Mouse (Mus musculus) embryonic facial prominence, embryonic 13.5 days (tissue): ENCODE data around the gene Rffl. TPM values are rescaled to one million over a fixed set of nuclear protein-coding genes. Genes with fewer than 3 reads are reported as not detected.

Experiments
- ATAC-seq: fragments of 200-750 bp; cut with Nextera tagmentation; 2 replicates; pipeline ENCODE4 v1.8.0; 2017; ENCODE audit warnings: low read depth; ENCODE audit not compliant: insufficient number of reproducible peaks, insufficient read depth, low FRiP score, low TSS enrichment
- H3K27ac ChIP-seq: fragments of 300-500 bp; sonication (generic); 2 replicates; pipeline ENCODE4 v1.5.1; 2015; ENCODE audit warnings: moderate library complexity, mild to moderate bottlenecking, inconsistent platforms
- H3K27me3 ChIP-seq: fragments of 300-500 bp; sonication (generic); 2 replicates; pipeline ENCODE4 v1.6.1; 2015; ENCODE audit warnings: mild to moderate bottlenecking, inconsistent platforms
- H3K36me3 ChIP-seq: fragments of 300-500 bp; sonication (generic); 2 replicates; pipeline ENCODE4 v1.6.1; 2015; ENCODE audit warnings: mild to moderate bottlenecking, inconsistent platforms
- H3K4me1 ChIP-seq: fragments of 300-500 bp; sonication (generic); 2 replicates; pipeline ENCODE4 v1.6.1; 2015; ENCODE audit warnings: inconsistent platforms
- H3K4me2 ChIP-seq: fragments of 300-500 bp; sonication (generic); 2 replicates; pipeline ENCODE4 v1.6.1; 2015; ENCODE audit warnings: moderate library complexity, mild to moderate bottlenecking, inconsistent platforms
- H3K4me3 ChIP-seq: fragments of 300-500 bp; sonication (generic); 2 replicates; pipeline ENCODE4 v1.5.1; 2015; ENCODE audit warnings: mild to moderate bottlenecking, inconsistent platforms
- H3K9ac ChIP-seq: fragments of 300-500 bp; sonication (generic); 2 replicates; pipeline ENCODE4 v1.6.1; 2015; ENCODE audit warnings: mild to moderate bottlenecking, inconsistent platforms
- H3K9me3 ChIP-seq: fragments of 300-500 bp; sonication (generic); 2 replicates; pipeline ENCODE4 v1.6.1; 2016; ENCODE audit warnings: inconsistent platforms
- whole genome bisulfite sequencing: fragments of 180-500 bp; shearing (Covaris S2); methylation state at CpG from one replicate; pipeline ENCODE4 v1.1.7; 2015; ENCODE audit warnings: mixed read lengths; 5-methylcytosine and 5-hydroxymethylcytosine counted together
- polyA plus RNA-seq: library from polyadenylated mRNA; unstranded; fragments of >200 nt; fragmentation: Nextera tagmentation; extraction: Ambion mirVana; gene quantifications from 2 replicates; pipeline ENCODE4 v1.2.1, GENCODE M21; 2015

The Rffl gene
- polyA plus RNA-seq, result 10.2 and 11.5 TPM in 2 replicates

DNA sequence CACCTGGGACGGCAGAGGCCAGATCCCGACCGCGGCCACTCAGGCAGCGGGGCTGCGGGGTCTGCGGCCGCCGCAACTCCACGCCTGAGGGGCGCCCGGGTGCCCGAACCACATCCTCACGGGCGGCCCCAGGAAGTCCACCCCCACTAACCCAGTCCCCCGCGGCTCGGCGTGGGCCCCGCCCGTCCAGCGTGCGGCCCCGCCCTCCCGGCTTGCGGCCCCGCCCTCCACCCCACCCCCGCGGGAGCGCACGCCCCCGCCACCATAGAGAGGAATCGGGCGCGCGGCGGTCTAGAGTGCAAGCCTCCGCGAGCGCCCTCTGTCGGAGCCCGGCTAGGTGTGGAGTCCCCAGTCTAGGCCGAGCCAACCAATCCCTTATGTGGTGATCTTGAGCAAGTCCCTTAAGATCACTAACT lies at the start of gene Rffl:
Gene Rffl, minus strand, starts transcription at position 180 of the 416 bp plus-strand sequence.
- Histone ChIP-seq H3K36me3 (no peaks in the 10 kb centered on the region), H3K4me3 (peak within 1 kb of the TSS; percentile 87), H3K9me3 (no peaks in the 10 kb centered on the region), H3K27ac (0 out of 2 replicates have a peak within 1 kb of the TSS, but pooled peaks have one; percentile 11), H3K27me3 (no peaks in the 10 kb centered on the region), H3K4me2 (peak within 1 kb of the TSS; percentile 74), H3K4me1 (0 out of 2 replicates have a peak, but pooled peaks cover 3% of the 10 kb centered on the region), H3K9ac (peak within 1 kb of the TSS; percentile 80)
- WGBS, result under 1% methylated on average over 41 of the region's 43 CpGs
- peak; percentile 93 for ATAC-seq

DNA sequence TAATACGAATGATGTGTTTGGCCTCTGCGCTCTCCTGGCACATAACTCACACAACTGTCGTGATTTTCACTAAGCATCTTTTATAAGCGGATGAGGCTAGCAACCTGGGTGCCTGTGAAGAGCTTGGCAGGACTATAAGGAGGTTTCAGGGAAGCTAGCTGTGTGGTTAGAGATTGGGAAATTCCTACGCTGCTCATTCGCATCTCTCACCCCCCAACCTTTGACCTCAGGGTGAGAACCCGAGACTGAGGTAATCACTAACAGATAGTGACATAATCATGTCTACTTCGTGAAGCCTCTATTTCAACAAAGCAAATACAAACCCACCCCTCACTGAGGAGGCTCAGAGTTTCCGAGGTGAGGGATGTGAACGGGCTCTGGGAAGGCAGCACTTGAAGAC lies 49.8 kb upstream of the Rffl start:
- Histone ChIP-seq H3K27ac (no peak overlapping the region), H3K36me3 (no peaks in the 10 kb centered on the region), H3K9ac (no peak overlapping the region), H3K4me2 (no peak overlapping the region), H3K9me3 (no peaks in the 10 kb centered on the region), H3K27me3 (peaks cover 53% of the 10 kb centered on the region), H3K4me3 (no peak overlapping the region), H3K4me1 (no peaks in the 10 kb centered on the region)
- no peak for ATAC-seq
- WGBS, result 44% methylated on average over 10 of the region's 10 CpGs

GRCm38 (mm10) chr11:82914711-82915352 lies 43.8 kb upstream of the Rffl start:
- H3K4me1 ChIP-seq, result peaks cover 6% of the 10 kb centered on the region; the same call in 1 of the 2 replicates
- H3K9me3 ChIP-seq, result no peaks in the 10 kb centered on the region
- no peak for ATAC-seq
- no peak overlapping the region for H3K9ac ChIP-seq
- no peaks in the 10 kb centered on the region for H3K36me3 ChIP-seq
- peak overlapping the region; percentile 12; the same call in 1 of the 2 replicates for H3K4me3 ChIP-seq
- WGBS, result 8% methylated on average over 16 of the region's 16 CpGs
- H3K4me2 ChIP-seq, result peak overlapping the region; percentile 47
- H3K27ac ChIP-seq, result no peak overlapping the region
- H3K27me3 ChIP-seq, result peaks cover 22% of the 10 kb centered on the region

DNA sequence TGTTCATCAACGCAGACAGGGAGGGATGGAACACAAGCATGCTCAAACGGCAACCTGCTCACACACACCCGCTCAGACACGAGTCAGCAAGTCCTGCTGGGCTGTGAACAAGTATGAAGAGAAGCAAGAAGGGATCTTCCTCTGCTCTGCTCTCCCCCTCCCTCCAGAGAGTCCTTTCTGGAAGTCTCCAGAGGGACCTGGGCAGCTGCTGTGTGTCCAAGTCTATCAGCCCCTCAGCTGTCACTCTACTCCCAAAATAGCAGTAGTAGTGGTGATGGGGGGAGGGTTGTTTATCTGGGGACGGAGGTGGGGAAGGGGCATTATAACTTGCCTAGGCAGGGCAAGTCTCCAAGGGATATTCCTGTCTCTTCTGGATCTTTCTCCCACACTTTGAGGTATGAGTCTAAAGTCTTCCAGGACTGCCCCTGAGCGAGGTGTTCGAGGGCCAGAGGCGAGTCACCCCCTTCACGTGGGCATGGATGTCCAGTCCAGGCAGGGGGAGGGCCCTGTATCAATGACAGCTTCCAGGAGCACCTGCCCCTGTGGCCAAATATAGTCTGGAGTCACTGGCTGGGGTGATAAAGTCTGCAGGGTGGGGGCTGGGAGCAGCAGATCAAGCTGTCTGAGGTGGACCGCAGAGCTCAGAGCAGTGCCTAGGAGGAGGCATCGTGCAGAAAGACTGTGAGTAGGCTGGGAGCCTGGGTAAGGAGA lies 39.8 kb upstream of the Rffl start:
- H3K27ac ChIP-seq, result no peak overlapping the region
- no peak overlapping the region for H3K4me3 ChIP-seq
- peaks cover 11% of the 10 kb centered on the region for H3K27me3 ChIP-seq
- H3K4me1 ChIP-seq, result peaks cover 14% of the 10 kb centered on the region
- no peaks in the 10 kb centered on the region for H3K9me3 ChIP-seq
- ATAC-seq, result no peak
- H3K36me3 ChIP-seq, result peaks cover 7% of the 10 kb centered on the region
- WGBS, result 78% methylated on average over 11 of the region's 11 CpGs
- no peak overlapping the region for H3K4me2 ChIP-seq
- no peak overlapping the region for H3K9ac ChIP-seq

GRCm38 (mm10) chr11:82910250-82910649 lies 39.2 kb upstream of the Rffl start, which contains the start of gene Unc45b:
Gene Unc45b (plus strand): TSS chr11:82910550.
- H3K36me3 ChIP-seq, result peaks cover 13% of the 10 kb centered on the region
- no peak within 1 kb of the TSS for H3K4me2 ChIP-seq
- H3K4me1 ChIP-seq, result peaks cover 12% of the 10 kb centered on the region
- H3K27me3 ChIP-seq, result peaks cover 11% of the 10 kb centered on the region
- WGBS, result 88% methylated on average over 4 of the region's 4 CpGs
- no peaks in the 10 kb centered on the region for H3K9me3 ChIP-seq
- ATAC-seq, result no peak
- H3K4me3 ChIP-seq, result no peak within 1 kb of the TSS
- H3K9ac ChIP-seq, result no peak within 1 kb of the TSS
- H3K27ac ChIP-seq, result no peak within 1 kb of the TSS

GRCm38 (mm10) chr11:82908608-82908989 lies 37.6 kb upstream of the Rffl start:
- peaks cover 7% of the 10 kb centered on the region for H3K4me1 ChIP-seq
- no peak overlapping the region for H3K27ac ChIP-seq
- 66% methylated on average over 9 of the region's 10 CpGs for WGBS
- H3K4me3 ChIP-seq, result peak overlapping the region; percentile 89
- H3K36me3 ChIP-seq, result peaks cover 30% of the 10 kb centered on the region
- H3K9ac ChIP-seq, result peak overlapping the region; percentile 90
- peaks cover 4% of the 10 kb centered on the region; the same call in 1 of the 2 replicates for H3K27me3 ChIP-seq
- peak overlapping the region; percentile 76 for H3K4me2 ChIP-seq
- no peak for ATAC-seq
- H3K9me3 ChIP-seq, result no peaks in the 10 kb centered on the region

DNA sequence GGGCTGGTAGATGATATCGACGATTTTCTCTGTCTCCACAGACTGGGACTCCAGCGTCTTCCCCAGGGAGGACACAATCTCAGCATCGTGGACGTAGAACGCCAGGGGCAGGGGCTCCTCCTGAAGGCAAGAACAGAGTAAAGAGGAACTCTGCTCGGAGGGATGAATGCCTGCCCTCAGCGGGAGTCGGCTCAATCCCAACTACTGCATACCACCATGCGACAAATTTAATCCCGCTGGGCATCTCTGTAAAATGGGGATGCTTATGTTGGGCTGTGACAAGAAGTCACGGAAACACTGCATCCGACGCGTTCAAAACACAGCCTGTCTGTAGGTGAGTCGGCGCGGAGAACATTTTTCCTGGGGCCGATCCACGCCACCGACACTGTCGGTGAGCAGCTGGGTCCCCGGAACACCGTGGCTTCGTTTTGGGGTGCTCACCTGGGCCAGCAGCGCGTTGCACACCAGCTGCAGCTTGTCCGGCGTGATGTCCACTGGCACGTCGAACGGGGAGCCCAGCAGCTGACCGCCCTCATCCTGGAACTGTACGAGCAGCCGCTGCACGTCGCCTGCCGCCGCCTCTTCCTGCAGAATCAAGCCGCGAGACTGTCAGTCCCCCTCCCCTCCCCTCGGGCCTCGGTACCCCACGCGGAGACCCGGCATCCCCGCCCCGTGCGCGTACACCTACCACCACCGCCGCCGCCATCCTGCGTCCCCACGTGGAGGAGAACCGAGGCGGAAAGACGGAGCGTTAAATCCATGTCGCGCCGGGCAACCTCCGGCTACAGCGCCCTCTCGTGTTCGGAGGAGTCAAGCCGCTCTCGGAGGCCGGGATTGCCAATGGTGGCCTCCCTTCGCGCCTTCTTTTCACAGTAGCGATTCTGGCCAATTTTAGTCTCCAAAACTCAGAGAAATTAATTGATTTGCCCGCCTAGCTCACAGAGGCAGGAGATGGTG lies 36.9 kb upstream of the Rffl start, which contains the start of gene Nle1:
Gene Nle1, minus strand, starts transcription at position 761 of the 957 bp plus-strand sequence.
- H3K4me3 ChIP-seq, result peak within 1 kb of the TSS; percentile 89
- peaks cover 7% of the 10 kb centered on the region for H3K4me1 ChIP-seq
- peaks cover 36% of the 10 kb centered on the region for H3K36me3 ChIP-seq
- no peak within 1 kb of the TSS for H3K27ac ChIP-seq
- 0 out of 2 replicates have a peak, but pooled peaks have one; percentile 71 for ATAC-seq
- no peaks in the 10 kb centered on the region for H3K9me3 ChIP-seq
- H3K9ac ChIP-seq, result peak within 1 kb of the TSS; percentile 90
- WGBS, result 1% methylated on average over 73 of the region's 73 CpGs
- H3K4me2 ChIP-seq, result peak within 1 kb of the TSS; percentile 76
- no peaks in the 10 kb centered on the region for H3K27me3 ChIP-seq

GRCm38 (mm10) chr11:82905816-82906215 lies 34.8 kb upstream of the Rffl start:
- no peak for ATAC-seq
- H3K27me3 ChIP-seq, result no peaks in the 10 kb centered on the region
- no peak overlapping the region for H3K27ac ChIP-seq
- no peak overlapping the region for H3K4me2 ChIP-seq
- no peak overlapping the region for H3K9ac ChIP-seq
- no peaks in the 10 kb centered on the region for H3K9me3 ChIP-seq
- H3K4me3 ChIP-seq, result no peak overlapping the region
- H3K36me3 ChIP-seq, result peaks cover 57% of the 10 kb centered on the region
- H3K4me1 ChIP-seq, result peaks cover 7% of the 10 kb centered on the region
- WGBS, result 94% methylated on average over 5 of the region's 5 CpGs

- Histone ChIP-seq H3K27ac (no peak overlapping the region), H3K36me3 (peaks cover 66% of the 10 kb centered on the region), H3K9me3 (no peaks in the 10 kb centered on the region), H3K4me2 (no peak overlapping the region), H3K9ac (no peak overlapping the region), H3K27me3 (no peaks in the 10 kb centered on the region), H3K4me3 (no peak overlapping the region), H3K4me1 (peaks cover 7% of the 10 kb centered on the region)
- 62% methylated on average over 8 of the region's 8 CpGs for WGBS
- no peak for ATAC-seq
These were observed 33.9 kb upstream of the Rffl start for GRCm38 (mm10) chr11:82904952-82905351.

DNA sequence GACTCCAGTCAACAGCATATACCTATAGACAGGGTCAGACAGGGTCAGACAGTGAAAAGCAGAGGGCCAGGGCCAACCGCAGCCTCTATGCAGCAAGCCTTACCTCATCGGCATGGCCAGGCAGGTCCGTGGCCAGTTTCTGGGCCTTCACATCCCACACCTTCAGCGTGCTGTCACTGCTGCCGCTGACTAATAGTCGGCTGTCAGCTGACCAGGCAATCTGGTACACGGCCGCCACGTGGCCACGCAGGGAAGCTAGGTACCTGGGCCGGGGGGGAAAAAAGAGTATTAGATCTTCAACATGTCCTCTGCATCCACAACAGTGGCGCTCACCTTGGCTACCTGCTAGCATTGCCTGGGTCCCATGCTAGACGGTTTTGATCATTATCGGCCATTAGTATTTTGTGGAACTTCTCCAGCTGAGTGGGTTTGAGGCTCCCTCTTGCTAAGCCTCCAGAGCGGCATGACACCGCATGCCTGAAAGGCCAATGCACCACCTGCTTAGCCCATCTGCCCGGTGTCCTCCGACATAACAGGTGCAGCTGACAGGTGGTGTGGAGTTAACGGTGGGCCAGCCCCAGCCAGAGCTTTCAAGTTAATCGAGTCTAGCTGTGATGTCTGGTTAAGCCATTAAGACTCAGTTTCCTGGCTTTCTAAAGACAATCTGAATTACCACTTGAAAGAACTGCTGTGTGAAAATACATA lies 30.7 kb upstream of the Rffl start:
- 92% methylated on average over 20 of the region's 20 CpGs for WGBS
- no peak for ATAC-seq
- no peak overlapping the region for H3K27ac ChIP-seq
- H3K9ac ChIP-seq, result no peak overlapping the region
- H3K4me1 ChIP-seq, result no peaks in the 10 kb centered on the region
- no peak overlapping the region for H3K4me2 ChIP-seq
- no peak overlapping the region for H3K4me3 ChIP-seq
- no peaks in the 10 kb centered on the region for H3K27me3 ChIP-seq
- no peaks in the 10 kb centered on the region for H3K9me3 ChIP-seq
- peaks cover 86% of the 10 kb centered on the region for H3K36me3 ChIP-seq
